Mouse (Mus musculus) erythroblast, embryonic 14.5 days (primary cell): ENCODE measurements around the gene Apoa1. TPM values are rescaled to one million over a fixed set of nuclear protein-coding genes. Genes with fewer than 3 reads are reported as not detected.

ENCODE experiments used
- H3K27me3 ChIP-seq: 2 replicates; pipeline ENCODE4 v1.6.1; 2012; ENCODE audit warnings: inconsistent platforms; ENCODE audit not compliant: control insufficient read depth
- H3K36me3 ChIP-seq: 2 replicates; pipeline ENCODE4 v1.6.1; 2012; ENCODE audit warnings: mild to moderate bottlenecking, inconsistent platforms; ENCODE audit not compliant: control insufficient read depth
- H3K4me1 ChIP-seq: 2 replicates; pipeline ENCODE4 v1.6.1; 2012; ENCODE audit warnings: inconsistent platforms; ENCODE audit not compliant: control insufficient read depth
- H3K4me3 ChIP-seq: replicated peaks from 2 replicates; pipeline ENCODE3; 2012; ENCODE audit warnings: moderate library complexity, mild to moderate bottlenecking, inconsistent platforms
- H3K9me3 ChIP-seq: 2 replicates; pipeline ENCODE4 v1.6.1; 2012; ENCODE audit warnings: low read length, inconsistent platforms, mixed read lengths; ENCODE audit not compliant: control insufficient read depth
- GATA1 ChIP-seq: IDR thresholded peaks from 2 replicates; pipeline ENCODE4 v1.6.1; 2012; ENCODE audit warnings: low read length, inconsistent platforms, mixed read lengths
- TAL1 ChIP-seq: IDR thresholded peaks from 3 replicates; pipeline ENCODE4 v1.6.1; 2012; ENCODE audit warnings: low read length, inconsistent platforms, mixed read lengths
- polyA plus RNA-seq: library from polyadenylated mRNA; stranded (reverse); fragments of >175 nt; gene quantifications from 2 replicates; pipeline ENCODE4 v1.2.3, GENCODE M21; 2012

The Apoa1 gene
- polyA plus RNA-seq, 1 experiment: 5.9 TPM

- TF ChIP-seq GATA1 (no peak), TAL1 (no peak)
Measured at GRCm38 (mm10) chr9:46269125-46269524, 40.7 kb downstream of the Apoa1 start.

DNA sequence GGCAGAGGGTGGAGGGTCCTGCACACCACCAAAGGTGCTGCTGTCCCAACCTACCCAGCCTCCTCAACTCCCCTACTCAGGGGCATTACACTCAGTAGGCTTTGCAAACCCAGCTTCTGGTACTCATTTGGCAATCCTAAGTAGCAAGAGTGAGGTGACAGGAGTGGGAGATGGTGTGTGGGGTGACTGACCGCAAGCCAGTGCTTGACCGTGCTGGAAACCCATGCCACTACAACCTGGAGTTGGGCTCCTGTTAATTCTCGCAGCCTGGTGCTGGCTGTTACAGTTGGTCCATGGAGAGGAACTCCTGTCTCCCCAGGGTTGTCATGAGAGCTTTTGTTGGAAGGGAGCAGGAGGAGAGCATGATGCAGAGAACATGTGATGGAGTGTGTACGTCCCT, 42.4 kb downstream of the Apoa1 start:
- Histone ChIP-seq H3K27me3 (peaks cover 23% of the 10 kb centered on the region), H3K36me3 (peaks cover 15% of the 10 kb centered on the region), H3K4me3 (no peak overlapping the region), H3K9me3 (no peaks in the 10 kb centered on the region), H3K4me1 (peaks cover 30% of the 10 kb centered on the region)
- TF ChIP-seq GATA1 (no peak), TAL1 (no peak)

More at GRCm38 (mm10) chr9:46269125-46269524, 40.7 kb downstream of the Apoa1 start:
- H3K27me3 ChIP-seq: peaks cover 23% of the 10 kb centered on the region
- H3K36me3 ChIP-seq: no peaks in the 10 kb centered on the region
- H3K4me3 ChIP-seq: no peak overlapping the region
- H3K4me1 ChIP-seq: peaks cover 25% of the 10 kb centered on the region
- H3K9me3 ChIP-seq: no peaks in the 10 kb centered on the region

GRCm38 (mm10) chr9:46272070-46272469, 43.7 kb downstream of the Apoa1 start:
- Histone ChIP-seq H3K4me3 (peak overlapping the region; percentile 86), H3K9me3 (no peaks in the 10 kb centered on the region), H3K27me3 (peaks cover 23% of the 10 kb centered on the region), H3K4me1 (peaks cover 30% of the 10 kb centered on the region), H3K36me3 (peaks cover 28% of the 10 kb centered on the region)
- no peak for TF ChIP-seq GATA1
- no peak for TF ChIP-seq TAL1

DNA sequence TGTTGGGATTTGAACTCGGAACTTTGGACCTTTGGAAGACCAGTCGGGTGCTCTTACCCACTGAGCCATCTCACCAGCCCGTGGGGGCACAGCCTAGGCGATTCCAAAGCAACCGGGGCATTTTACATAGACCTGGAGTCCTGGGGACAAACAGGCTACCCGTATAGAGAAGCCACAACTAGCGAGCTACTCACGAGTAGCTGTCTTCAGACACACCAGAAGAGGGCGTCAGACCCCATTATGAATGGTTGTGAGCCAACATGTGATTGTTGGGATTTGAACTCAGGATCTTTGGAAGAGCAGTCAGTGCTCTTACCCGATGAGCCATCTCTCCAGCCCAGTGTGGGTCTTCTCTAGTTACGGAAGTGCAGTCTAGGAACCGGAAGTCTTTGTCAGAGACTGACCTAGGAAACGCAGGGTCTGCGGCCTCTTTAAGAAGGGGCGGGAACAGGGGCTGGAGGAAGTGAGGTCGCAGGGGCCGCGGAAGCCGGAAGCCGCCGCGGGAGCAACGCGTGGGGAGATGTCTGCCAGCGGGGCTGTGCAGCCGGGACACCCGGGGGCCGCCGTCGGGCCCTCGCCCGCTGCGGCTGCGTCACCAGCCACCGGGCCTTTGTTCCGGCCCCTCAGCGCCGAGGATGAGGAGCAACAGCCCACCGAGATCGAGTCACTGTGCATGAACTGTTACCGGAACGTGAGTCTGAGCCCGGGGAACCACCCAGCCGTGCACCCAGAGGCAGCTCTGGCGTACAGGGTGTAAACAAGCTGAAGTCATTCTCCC, 44.5 kb downstream of the Apoa1 start, which contains the start of gene Zpr1:
TSS of gene Zpr1 (plus strand) at position 388 of the 778 bp plus-strand sequence.
- Histone ChIP-seq H3K9me3 (no peaks in the 10 kb centered on the region), H3K4me1 (peaks cover 30% of the 10 kb centered on the region), H3K4me3 (peak within 1 kb of the TSS; percentile 86), H3K36me3 (peaks cover 36% of the 10 kb centered on the region), H3K27me3 (peaks cover 21% of the 10 kb centered on the region)
- TF ChIP-seq GATA1 (no peak), TAL1 (no peak)

DNA sequence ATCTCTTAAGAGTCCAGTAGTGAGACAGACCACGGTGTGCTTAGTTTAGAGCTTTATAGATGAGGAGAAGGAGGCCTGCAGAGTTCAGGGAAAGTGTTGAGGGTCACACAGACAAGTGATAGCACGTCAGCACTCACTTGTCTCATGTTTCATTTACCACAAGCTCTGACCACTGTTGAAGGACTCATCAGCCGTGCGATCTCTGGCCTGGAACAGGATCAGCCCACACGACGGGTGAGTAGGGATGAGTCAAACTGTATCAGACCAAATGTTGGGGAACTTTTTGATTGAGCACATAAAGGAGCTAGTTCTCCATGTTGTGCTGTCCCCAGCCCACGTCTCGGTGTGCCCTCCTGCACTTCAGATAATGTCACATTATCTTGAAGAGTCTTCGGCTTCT, 46.1 kb downstream of the Apoa1 start:
- no peak for TF ChIP-seq GATA1
- no peak for TF ChIP-seq TAL1
- H3K36me3 ChIP-seq: peaks cover 47% of the 10 kb centered on the region
- H3K4me3 ChIP-seq: peak overlapping the region; percentile 21
- H3K4me1 ChIP-seq: peaks cover 30% of the 10 kb centered on the region
- H3K9me3 ChIP-seq: no peaks in the 10 kb centered on the region
- H3K27me3 ChIP-seq: peaks cover 11% of the 10 kb centered on the region

Other genes starting within 250 kb of the Apoa1 start
- 8.5 and 11.0 TPM in 2 replicates for gene Pafah1b2, start 215.9 kb upstream of the Apoa1 start, polyA plus RNA-seq
- 0.13 and 0.25 TPM in 2 replicates for gene Sik3, start 215.8 kb upstream of the Apoa1 start, polyA plus RNA-seq
- gene Apoc3, start 7.1 kb downstream of the Apoa1 start, polyA plus RNA-seq: not detected in 2 replicates
- gene Apoa4, start 12.1 kb downstream of the Apoa1 start, polyA plus RNA-seq: not detected in 2 replicates
- gene Apoa5, start 40.1 kb downstream of the Apoa1 start, polyA plus RNA-seq: not detected in 2 replicates
- gene Zpr1, start 44.5 kb downstream of the Apoa1 start, polyA plus RNA-seq: 0.53 and 1.7 TPM in 2 replicates
- 0.45 and 0.76 TPM in 2 replicates for gene Bud13, start 54.4 kb downstream of the Apoa1 start, polyA plus RNA-seq
- gene 4931429L15Rik, start 91.4 kb downstream of the Apoa1 start, polyA plus RNA-seq: not detected in 2 replicates